Mouse (Mus musculus) spleen, embryonic (tissue): Measurements from ENCODE around the gene Ice1.

Source experiments
- CTCF ChIA-PET: fragments of 350-600 bp; sonication (Branson Sonifier 250); formaldehyde crosslinking; loops from one replicate; lab custom pipeline; 2022; lab: Charles Lee

The Ice1 gene

GRCm38 (mm10) chr13:70637282-70637661, at the start of gene Ice1:
Gene Ice1, minus strand, starts transcription at chr13:70637634.
- CTCF ChIA-PET, result no interaction called here

DNA sequence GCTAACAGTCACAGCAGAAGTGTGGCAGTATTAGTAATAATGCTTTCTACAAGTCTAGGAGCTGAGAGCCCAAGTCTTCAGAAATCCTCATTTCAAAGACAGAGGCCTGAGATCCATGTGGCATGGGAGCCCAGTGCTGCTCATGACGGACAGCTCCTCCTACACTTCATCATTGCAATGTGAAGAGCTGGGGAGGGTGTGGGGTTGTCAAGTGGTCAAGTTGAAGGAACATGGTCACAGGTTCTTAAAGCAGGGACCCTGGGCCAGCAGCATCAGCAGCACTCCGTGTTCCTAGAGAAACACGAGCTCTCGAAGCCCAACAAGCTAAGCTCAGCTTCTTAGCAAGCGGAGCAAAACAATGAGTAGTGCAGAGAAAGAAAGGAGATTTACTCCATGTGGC, 48.4 kb upstream of the Ice1 start:
- CTCF ChIA-PET, result no interaction called here

- CTCF ChIA-PET, result no interaction called here
Observed at GRCm38 (mm10) chr13:70684976-70685609, 47.7 kb upstream of the Ice1 start.

GRCm38 (mm10) chr13:70681411-70682183, 44.2 kb upstream of the Ice1 start:
- CTCF ChIA-PET, result no interaction called here

- CTCF ChIA-PET, result no interaction called here
Observed at GRCm38 (mm10) chr13:70680316-70680715, 42.9 kb upstream of the Ice1 start.

- CTCF ChIA-PET, result no interaction called here
Observed at GRCm38 (mm10) chr13:70677689-70678088, 40.3 kb upstream of the Ice1 start.

- CTCF ChIA-PET, result no interaction called here
Observed at GRCm38 (mm10) chr13:70676243-70677183, 39.1 kb upstream of the Ice1 start.

DNA sequence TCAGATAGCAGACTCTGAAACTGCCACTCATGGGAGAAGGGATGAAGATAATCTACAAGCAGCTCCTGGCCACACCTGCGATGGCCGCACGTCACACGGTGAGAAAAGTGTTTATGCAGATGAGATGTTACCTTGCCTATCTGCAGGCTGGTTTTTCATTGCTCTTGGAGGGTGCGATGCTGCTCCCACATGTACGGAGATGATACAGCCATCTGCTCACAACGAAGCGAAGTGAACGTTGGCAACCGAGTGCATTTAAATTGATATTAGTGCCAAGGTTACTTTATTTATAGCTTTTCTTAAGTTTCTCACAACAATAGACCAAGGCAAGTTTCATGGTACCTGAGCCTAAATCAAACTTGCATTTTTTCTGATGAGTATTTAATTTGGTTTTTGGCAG, 37.6 kb upstream of the Ice1 start:
- CTCF ChIA-PET, result no interaction called here

GRCm38 (mm10) chr13:70670080-70670479, 32.6 kb upstream of the Ice1 start:
- CTCF ChIA-PET, result no interaction called here

DNA sequence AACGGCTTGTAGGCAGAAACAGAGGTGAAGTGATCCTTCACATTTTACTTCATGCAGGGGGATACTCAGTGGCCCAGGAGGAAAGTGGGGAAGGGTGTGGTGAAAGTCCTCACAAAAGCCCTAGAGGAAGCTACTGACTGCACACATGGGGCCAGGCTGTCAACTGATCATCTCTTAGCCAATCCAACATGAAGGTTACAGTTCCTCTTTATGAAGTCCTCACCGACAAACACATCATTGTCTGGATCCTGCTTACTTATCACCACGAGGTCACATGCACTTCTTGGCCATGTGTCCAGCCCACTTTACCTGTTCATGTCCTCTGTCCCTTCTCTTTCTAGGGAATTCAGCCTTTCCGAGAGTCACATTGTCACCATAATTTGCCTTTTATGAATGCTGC, 22.3 kb upstream of the Ice1 start:
- CTCF ChIA-PET, result interaction anchor here (0.8 kb wide), 1 partner anchor 1199 kb away, joined by 4 read pairs; no protein-coding TSS in a partner anchor

GRCm38 (mm10) chr13:70656741-70657140, 19.3 kb upstream of the Ice1 start:
- CTCF ChIA-PET, result no interaction called here

- CTCF ChIA-PET, result interaction anchor here (0.7 kb wide), 1 partner anchor 17 kb away, joined by 3 read pairs; no protein-coding TSS in a partner anchor
Observed at GRCm38 (mm10) chr13:70656329-70656728, 18.9 kb upstream of the Ice1 start.

DNA sequence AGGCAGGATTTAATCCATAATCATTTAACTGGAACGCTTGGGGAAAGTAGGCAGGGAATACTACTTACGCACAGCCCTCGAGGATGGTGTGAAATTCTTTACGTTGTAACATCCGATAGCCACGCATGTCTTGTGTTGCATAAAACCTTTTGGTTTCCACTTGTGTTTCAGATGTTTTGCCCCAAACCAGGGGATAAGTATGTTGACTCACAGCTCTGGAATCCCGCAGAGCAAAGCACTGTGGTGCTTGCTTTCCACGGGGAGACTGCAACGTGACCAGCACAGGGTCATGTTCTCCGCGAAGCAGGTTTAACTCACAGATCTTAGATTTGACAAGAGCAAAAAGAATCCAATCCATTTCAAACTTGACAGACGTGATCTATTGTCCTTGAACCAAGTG, 18.1 kb upstream of the Ice1 start:
- CTCF ChIA-PET, result interaction anchor here (0.7 kb wide), 1 partner anchor 16 kb away, joined by 3 read pairs; no protein-coding TSS in a partner anchor

DNA sequence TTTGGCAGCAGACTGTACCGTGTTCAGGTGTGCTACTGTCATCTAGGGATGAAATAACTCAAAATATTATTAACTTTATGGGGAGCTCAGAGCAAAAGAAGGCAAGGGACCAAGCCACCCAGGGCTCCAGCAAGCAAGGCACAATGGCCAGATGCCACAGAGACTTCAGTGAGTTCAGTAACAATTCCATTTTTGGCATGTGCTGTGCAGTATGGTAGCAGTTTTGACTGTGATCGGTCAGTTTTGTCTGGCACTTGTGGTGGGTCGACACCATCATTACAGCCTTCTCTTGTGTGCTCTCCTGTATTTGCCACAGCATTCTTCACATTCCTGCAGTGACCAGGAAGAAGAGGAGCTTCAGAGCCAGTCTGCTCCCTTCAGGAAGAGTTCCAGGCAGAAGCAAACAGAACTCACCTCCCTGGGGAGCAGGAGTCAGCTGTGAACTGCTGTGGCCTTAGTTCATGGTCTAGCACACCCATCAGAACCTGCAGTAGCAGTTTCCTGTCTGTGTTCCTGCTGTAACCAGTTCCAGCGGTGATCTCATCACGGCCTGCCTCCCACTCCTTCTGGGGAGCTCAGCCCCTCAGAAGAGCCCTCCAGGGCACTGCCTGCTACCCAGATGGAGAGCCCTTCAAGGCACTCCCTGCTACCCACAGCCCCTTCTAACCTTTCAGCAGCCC, 16.8 kb upstream of the Ice1 start:
- CTCF ChIA-PET, result no interaction called here

- CTCF ChIA-PET, result no interaction called here
Observed at GRCm38 (mm10) chr13:70653457-70653856, 16.0 kb upstream of the Ice1 start.

DNA sequence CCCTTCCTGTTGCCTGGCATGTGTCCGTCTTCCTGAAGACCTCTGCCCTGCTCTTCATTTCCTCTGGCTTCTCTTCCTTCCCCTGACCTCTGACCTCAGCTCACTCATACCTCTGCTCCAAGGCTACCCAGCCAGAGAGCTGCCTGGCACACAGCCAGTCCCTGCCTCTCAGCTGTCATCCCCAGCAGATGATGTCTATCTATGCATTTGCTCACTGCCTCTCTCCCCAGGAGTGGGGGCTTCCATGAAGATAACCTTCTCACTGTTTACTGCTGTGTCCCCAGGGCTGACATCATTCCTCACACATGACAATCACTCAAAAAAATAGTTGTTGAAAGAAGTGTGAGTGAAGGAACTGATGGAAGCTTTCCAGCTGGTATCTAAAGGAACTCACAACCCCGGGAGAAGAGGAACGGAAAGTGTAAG, 12.6 kb upstream of the Ice1 start:
- CTCF ChIA-PET, result no interaction called here

DNA sequence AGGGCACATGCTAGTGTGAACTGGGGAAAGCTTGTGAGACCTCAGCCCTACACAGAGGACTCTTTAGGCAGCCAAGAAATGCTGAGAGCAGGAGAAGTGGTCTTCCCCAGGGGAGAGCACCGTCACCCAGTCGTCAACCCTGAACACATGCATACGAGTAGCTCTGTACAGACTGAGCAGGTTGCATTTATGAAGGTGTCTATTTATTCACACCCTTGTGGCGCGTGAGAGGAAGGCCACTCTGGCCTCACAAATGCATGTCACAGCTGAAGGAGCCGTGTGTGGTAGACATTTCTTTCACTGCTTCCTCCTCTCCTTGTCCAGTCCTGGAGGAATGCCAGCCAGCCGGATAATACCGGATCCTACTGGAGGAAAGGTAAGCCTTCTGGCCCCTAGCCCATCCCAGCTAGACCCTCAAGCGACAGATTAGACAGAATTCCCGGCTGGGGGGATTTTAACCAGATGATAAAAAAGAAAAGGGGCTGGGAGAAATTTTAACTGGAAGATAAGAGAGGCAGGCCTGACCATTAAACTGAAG, 8.6 kb upstream of the Ice1 start:
- CTCF ChIA-PET, result no interaction called here

GRCm38 (mm10) chr13:70644083-70644462, 6.6 kb upstream of the Ice1 start:
- CTCF ChIA-PET, result no interaction called here

GRCm38 (mm10) chr13:70643408-70644082, 6.1 kb upstream of the Ice1 start:
- CTCF ChIA-PET, result no interaction called here

- CTCF ChIA-PET, result no interaction called here
Observed at GRCm38 (mm10) chr13:70641941-70642340, 4.5 kb upstream of the Ice1 start.

DNA sequence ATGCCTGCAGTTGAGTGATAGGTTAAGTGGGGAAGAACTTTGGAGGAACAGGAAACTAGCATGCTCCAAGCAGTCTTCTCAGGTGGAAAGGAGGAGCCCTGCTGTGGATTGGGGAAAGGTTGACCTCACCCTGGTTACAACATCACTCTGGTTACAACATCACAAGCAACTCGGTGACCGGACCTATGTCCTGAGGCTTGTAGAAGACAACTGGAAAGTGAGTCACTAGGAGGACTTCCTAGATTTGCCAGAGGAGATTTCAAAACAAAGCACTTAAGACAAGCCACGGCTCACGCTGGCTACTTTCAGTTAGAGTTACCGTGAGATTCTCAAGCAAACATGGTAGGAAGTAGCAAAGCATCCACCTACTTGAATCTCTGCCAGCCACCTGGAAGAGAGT, 3.9 kb upstream of the Ice1 start:
- CTCF ChIA-PET, result no interaction called here
